Mouse (Mus musculus): Measurements from ENCODE around the gene BC048679.

BC048679 gene

DNA sequence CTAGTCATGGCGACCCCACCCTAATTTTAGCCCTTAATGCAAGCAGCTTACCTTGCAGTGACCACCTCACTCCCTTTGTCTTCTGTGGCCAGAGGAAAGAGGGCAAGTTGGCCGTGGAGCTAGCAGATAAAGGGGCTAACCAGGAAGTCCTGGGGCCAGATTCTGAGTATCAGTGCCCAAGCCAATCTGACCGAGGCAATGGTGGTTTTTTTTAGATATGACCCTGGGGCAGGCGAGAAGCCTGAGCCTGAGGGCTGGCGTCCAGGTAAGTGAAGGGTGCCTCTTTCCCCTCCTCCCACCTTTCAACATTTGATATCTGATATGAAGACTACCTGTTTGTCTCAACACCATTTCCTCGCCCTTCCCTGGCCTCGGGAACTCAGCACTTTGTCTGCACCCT is at the start of gene BC048679:
Gene BC048679 (minus strand): TSS at position 101 of the 400 bp plus-strand sequence.
- in situ Hi-C loops (cut with MboI; ENCODE audit: low pct_unique_long_range_greater_than_20kb in 1 of 2, low sequenced_read_pairs in 2 of 2, unreplicated experiment in 1 of 2), result no loop called here

DNA sequence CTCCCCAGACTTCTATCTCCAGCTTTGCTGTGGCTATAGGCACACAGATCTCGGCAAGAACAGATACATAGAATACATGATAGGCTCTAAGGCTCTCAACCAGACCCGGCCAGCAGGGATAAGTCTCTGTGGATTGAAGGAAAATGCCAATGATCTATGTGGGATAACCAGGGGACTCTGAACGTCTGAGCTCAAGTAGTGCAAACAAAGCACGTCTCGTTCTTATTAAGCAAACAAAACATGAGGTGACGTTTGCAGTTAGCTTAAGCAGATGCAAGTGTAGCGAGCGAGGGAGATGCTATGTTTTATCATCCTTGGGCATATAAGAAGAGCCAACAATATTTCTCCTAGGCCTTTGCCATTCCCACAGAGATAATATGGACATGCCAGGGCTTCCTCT is 44.9 kb upstream of the BC048679 start:
- in situ Hi-C loops (cut with MboI; ENCODE audit: low pct_unique_long_range_greater_than_20kb in 1 of 2, low sequenced_read_pairs in 2 of 2, unreplicated experiment in 1 of 2), result no loop called here

DNA sequence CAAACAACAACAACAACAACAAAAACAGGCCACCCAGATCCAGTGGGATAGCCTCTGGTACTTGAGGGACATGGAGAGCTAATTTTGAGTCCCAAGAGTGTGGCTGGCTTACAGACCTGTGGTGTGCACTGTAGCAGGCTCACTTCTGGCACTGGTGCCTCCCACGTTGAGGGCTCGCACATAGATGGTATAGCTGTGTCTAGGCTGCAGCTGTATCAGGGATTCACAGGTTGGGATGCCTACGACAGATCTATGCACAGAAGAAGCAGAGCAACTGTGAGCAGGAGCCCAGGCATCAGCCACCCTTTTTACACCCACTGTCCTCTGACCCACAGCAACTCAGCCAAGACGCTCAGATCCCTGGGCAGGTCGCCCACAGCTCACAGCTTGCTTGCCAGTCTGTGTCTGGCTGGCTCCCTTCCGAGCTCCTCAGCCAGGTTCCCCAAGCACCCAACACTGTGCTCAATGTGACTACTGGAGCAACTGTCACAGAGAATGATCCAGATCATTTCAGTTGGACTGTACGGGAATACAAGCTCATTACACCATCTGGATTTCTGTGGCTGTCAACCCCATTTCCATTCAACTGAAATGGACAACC is 43.9 kb upstream of the BC048679 start:
- in situ Hi-C loops (cut with MboI; ENCODE audit: low pct_unique_long_range_greater_than_20kb in 1 of 2, low sequenced_read_pairs in 2 of 2, unreplicated experiment in 1 of 2), result no loop called here

DNA sequence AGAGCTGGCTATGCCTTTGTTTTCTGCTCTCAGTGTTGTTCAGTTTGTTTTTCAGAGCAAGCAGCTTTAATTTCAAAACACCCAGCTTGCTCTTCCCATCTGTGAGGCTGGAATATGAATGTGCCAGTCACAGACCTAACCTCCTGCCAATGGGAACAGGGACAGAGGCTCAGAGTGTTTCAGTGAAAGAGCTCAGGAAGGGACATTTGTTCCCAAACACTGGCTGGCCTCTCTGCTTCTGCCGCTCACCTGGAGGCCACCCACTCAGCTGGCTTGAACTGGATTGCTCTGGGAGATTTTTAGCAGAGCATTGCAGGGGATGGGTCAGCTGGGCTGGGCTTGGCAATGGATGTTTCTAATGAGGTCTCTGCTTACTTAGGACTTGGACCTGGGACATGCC is 42.9 kb upstream of the BC048679 start:
- in situ Hi-C loops (cut with MboI; ENCODE audit: low pct_unique_long_range_greater_than_20kb in 1 of 2, low sequenced_read_pairs in 2 of 2, unreplicated experiment in 1 of 2), result no loop called here

DNA sequence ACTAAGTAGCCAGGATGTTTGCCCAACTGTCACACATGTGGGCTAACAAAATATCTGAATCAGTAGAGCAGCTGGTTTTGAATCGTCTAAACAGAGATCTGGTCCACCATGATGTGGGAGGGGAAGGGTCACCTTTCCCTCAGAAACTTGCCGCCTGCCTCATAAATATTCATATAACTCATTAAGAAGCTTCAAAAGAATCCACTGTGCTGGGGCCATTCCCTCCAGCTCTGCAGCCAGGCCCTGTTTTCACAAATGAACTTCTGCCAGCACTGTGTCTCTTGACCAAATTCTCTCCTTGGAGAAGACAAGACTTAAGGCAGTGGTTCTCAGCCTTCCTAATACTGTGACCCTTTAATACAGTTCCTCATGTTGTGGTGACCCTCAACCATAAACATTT is 41.5 kb upstream of the BC048679 start:
- in situ Hi-C loops (cut with MboI; ENCODE audit: low pct_unique_long_range_greater_than_20kb in 1 of 2, low sequenced_read_pairs in 2 of 2, unreplicated experiment in 1 of 2), result no loop called here

DNA sequence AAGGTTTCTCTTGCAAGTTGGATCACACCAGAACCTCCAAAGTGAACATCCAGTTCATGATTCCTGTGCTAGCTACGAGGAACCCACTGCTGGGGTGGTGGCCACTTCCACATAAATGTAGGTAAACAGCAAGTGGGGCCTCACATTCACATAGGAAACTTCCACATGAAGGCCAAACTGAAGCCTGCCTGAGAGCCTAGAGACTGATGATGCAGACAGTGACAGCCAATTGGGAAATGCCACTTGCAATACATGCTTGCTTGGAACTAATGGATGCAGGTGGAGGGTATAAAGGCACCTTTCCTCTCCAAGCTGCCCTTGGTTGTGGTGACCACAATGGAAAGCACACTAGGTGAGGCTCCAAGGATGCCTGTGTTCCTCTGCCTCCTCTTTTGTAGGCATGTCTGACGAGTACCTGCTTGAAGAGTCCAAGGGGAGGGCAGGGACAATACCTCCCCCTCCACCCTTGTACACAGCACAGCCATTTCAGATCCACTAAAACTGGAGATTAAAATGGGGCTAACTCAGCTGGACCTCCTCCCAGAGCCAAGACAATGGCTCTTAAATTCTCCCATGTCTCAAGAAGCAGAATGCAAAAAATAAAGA is 40.1 kb upstream of the BC048679 start:
- in situ Hi-C loops (cut with MboI; ENCODE audit: low pct_unique_long_range_greater_than_20kb in 1 of 2, low sequenced_read_pairs in 2 of 2, unreplicated experiment in 1 of 2), result no loop called here

DNA sequence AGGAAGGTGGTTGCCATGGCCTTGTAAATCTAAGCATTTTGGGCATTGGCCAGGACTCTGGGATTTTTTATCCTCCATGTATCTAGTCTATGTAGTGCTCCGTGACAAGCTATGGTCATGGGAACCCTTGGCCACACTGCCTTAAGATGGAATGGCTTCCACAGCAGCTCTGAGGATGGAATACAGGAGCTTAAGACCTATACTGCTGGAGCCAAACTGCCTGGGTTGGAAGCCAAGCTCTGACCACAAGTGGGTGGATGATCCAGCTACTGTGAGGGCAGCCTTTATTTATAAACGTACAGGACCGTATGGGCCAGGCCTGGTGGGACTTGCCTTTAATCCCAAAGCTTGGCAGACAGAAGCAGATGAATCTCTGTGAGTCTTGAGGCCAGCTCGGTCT is 38.4 kb upstream of the BC048679 start:
- in situ Hi-C loops (cut with MboI; ENCODE audit: low pct_unique_long_range_greater_than_20kb in 1 of 2, low sequenced_read_pairs in 2 of 2, unreplicated experiment in 1 of 2), result no loop called here

DNA sequence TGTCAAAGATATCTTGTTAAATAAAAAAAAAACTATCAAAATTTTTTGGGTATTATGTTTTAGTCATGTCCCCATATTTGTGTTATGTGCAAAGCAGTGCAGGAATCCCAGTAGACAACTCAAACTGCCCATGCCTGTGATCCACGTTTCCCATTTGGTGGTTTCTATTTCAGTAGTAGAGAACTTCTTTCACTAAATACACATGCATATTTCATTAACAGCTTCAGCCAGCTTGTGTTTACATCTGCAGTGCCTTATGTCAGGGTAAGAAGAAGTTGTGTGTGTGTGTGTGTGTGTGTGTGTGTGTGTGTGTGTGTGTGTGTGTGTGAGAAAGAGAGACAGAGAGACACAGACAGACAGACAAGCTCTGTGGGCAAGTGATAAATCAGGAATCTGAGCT is 33.4 kb upstream of the BC048679 start:
- in situ Hi-C loops (cut with MboI; ENCODE audit: low pct_unique_long_range_greater_than_20kb in 1 of 2, low sequenced_read_pairs in 2 of 2, unreplicated experiment in 1 of 2), result no loop called here

DNA sequence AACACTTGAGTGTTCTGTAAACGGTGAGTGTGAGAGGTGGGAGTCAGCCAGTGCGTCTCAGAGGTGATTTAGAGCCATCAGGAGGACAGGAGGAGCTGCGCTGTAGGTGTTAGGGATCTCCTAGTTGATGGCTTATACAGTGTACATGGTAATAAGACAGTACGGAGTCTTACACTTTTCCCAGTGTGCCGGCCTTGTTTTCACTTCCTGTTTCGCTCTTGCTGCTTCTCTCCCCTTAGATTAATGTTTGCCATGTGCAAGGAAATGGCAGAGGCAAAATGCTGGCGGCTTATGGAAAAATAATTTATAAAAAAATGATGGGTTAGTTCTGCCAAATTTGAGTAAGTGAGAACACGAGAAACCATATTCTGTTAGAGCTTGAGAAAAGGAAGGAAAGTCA is 30.8 kb upstream of the BC048679 start:
- in situ Hi-C loops (cut with MboI; ENCODE audit: low pct_unique_long_range_greater_than_20kb in 1 of 2, low sequenced_read_pairs in 2 of 2, unreplicated experiment in 1 of 2), result no loop called here

DNA sequence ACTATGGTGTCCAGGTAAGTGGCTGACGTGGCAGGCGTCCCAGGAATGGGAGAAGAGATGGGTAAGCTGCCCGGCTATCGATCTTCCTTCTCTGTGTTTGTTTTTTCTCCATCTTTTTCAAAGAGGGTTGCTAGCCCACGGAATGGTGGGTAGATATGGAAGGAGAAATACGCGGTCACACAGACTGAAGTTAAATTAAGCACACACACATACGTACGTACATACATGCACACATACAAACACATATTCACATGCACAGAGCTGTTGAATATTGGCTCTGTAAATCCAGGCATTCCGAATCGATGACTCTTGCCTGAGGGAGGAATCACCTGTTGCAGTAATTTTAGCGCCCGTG is 25.6 kb upstream of the BC048679 start:
- in situ Hi-C loops (cut with MboI; ENCODE audit: low pct_unique_long_range_greater_than_20kb in 1 of 2, low sequenced_read_pairs in 2 of 2, unreplicated experiment in 1 of 2), result no loop called here

DNA sequence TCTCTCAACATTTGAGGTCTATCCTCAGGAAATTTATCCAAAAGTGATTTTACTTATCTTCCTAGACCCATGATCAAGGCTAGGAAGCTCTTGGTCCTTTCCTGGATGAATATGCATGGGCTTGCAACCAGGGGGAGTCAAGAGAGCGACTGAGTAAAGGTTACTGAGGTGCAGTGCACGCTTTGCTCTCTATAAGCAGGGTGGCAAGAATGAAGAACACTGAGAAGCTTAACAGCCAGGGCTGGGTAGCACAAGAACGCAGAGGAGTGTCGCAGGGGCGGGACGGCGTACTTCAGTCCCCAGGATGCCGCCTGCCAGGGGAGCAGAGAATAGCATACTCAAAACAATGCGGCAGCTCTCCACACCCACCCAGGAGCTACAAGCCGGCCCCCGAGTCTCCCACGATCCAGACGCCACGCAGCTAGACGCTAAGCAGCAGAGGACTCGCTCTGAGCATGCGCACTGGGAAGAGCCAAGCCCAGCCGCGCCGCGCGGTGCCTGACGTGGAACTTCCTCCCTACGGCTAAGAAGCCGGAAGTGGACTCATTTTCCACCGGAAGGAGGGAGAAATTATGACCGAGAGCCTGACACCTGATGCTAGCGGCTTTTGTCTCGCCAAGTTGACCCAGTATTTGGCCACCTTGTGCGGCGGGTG is 25.1 kb upstream of the BC048679 start:
- in situ Hi-C loops (cut with MboI; ENCODE audit: low pct_unique_long_range_greater_than_20kb in 1 of 2, low sequenced_read_pairs in 2 of 2, unreplicated experiment in 1 of 2), result no loop called here

DNA sequence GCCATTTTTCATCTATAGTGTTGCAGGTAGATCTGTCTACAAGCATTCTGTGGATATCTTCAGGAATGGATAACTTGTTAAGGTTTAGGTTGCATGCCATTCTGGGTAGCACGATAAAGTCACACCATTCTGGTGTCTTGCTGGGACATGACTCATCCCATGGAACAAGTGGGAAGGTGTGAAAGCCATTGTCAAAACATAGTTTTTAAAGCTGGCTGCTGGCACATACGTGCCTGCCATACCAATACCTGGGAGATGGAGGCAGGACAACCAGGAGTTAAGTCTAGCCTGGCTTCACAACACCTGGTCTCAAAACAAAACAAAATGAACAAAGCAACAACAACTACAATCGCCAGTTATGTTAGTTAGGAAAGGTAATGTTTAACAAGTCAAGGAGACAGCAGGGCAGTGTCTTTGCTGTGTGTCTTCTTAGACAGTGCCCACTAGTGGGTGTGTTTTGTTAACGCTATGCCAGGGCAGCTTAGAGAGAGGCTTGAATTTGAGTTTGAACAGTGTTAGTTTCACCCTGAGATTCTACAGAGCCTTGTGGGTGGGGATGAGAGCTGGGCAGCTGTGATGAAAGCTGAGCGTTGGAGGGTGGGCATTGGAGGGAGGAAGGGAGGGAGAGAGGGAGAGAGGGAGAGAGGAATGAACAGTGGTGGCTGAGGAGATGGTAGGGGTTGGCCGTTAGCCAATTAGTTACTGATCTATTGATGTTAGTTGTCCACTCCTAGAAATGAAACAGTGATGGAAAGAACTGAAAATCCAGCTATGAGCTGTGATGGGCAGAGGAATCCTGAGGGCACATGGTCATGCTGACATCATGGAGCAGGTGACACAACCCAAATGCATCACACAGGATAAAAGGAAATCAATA is 18.3 kb upstream of the BC048679 start:
- in situ Hi-C loops (cut with MboI; ENCODE audit: low pct_unique_long_range_greater_than_20kb in 1 of 2, low sequenced_read_pairs in 2 of 2, unreplicated experiment in 1 of 2), result no loop called here

DNA sequence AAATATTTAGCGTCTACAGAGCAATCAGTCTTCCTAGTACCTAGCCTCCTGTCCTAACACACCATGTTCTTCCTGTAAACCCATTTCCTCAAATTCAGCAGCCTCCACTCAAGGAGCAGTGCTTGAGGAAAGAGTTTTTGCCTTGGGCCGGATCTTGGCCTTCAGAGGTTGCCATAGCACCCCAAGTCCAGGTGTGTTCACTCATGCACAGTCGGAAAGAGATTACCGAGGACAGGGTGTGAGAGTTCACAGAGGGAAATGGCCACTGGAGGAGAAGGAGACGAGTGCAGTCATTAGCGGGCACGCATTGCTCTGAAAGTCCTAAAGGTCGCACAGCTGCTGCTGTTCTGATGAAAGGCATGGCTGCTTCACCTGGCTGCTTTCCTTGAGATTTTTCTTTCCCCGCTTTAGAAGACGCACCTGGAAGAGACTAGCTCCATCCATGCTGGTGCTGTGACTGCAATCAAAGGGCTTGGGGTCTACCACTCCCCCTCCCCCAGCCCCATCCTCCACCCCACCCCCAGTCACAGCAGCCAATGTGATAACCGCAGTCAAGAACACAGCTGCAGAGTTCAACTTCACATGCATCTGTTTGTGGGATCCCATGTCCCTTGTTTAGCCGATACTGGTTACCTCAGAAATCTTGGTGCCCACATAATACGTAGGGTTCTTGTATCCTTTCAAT is 17.0 kb upstream of the BC048679 start:
- in situ Hi-C loops (cut with MboI; ENCODE audit: low pct_unique_long_range_greater_than_20kb in 1 of 2, low sequenced_read_pairs in 2 of 2, unreplicated experiment in 1 of 2), result no loop called here

DNA sequence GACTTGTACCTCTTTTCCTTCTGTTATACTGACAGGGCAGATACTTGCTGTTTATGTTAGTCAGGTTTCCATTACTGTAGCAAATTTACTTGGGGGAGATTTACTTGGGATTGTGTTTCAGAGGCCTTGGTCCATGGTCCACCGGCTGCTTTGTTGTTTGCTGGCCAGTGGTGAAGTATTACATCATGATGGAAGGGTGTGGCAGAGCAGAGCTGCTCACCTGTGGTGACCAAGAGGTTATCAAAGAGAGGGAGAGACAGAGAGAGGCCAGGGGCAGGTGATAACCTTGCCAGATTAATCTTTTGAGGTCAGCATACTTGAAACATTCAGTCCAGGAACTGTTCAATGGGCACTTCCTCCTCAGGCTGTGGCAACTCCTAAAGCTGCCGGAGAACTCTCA is 3.0 kb upstream of the BC048679 start:
- in situ Hi-C loops (cut with MboI; ENCODE audit: low pct_unique_long_range_greater_than_20kb in 1 of 2, low sequenced_read_pairs in 2 of 2, unreplicated experiment in 1 of 2), result no loop called here

DNA sequence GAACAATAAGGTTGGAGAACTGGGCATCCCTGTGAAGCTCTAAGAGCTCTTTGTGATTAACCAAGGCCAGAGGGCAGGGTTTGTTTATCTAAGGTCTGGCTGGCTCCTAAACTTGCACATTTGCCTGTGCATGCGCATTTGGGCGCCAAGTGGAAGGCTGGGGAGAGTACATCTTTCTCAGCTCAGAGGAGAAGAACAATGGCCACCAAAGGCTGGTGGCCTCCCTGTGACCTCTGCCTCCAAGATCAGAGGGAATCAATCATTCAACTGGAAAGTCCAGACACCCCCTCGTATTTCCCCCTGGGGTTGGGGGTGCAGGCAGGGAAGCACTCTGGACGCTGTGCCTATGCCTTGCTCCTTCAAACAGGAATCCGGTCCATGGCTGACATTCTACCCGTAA is 910 bp downstream of the BC048679 start:
- in situ Hi-C loops (cut with MboI; ENCODE audit: low pct_unique_long_range_greater_than_20kb in 1 of 2, low sequenced_read_pairs in 2 of 2, unreplicated experiment in 1 of 2), result no loop called here

DNA sequence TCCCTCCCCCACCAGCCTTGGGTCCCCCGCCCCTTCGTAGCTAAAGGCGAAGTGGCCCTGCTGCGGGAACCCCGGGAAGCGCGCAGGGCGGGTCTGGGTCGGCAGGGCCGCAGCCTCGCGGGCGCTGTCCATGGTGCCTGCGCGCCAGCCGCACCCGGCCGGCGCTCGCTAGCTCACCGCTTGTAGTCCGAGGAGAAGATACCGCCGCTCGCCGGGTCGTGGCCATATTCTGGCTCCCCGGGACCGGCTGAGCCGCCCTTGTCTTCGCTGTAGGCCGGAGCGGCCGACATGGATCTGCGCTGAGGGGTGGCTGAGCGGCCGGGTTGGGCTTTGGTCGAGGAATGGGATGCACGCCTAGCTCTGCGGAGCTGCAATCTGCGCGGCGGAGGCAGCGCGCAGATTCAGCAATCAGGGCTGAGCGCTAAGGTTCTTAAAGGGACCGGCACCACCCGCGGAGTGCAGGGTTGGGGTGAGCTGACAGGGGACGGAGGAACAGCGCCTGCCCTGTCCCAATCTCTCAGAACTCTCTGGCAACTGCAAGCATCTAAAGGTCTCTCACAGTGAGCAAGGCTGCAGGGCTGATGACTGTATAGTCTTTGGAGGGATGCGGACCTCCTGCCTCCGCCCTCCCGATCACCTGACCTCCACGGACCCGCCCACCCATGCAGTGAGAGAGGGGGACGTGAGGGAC is 4.6 kb downstream of the BC048679 start, which contains the start of gene Ap3b2:
Gene Ap3b2 (minus strand): TSS at position 595 of the 691 bp plus-strand sequence.
- in situ Hi-C loops (cut with MboI; ENCODE audit: low pct_unique_long_range_greater_than_20kb in 1 of 2, low sequenced_read_pairs in 2 of 2, unreplicated experiment in 1 of 2), result no loop called here

DNA sequence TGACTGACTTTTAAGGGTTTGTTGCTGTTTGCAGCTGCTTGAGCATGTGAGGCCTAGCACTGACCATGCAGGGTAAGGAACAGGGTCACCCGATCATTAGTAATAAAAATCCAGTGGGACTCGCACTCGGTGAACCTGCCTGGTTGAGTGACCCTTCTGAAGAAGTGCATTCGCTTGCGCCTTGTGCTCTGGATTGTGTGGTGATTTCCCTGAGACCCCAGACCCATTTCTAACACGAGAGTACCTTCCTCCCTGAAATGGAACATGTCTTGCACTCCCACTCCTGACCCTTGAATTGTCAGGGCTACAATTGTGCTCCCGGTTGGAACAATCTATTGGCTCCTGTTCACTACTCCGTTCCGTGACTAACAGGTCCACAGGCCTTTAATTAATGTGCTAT is 5.5 kb downstream of the BC048679 start:
- in situ Hi-C loops (cut with MboI; ENCODE audit: low pct_unique_long_range_greater_than_20kb in 1 of 2, low sequenced_read_pairs in 2 of 2, unreplicated experiment in 1 of 2), result no loop called here

DNA sequence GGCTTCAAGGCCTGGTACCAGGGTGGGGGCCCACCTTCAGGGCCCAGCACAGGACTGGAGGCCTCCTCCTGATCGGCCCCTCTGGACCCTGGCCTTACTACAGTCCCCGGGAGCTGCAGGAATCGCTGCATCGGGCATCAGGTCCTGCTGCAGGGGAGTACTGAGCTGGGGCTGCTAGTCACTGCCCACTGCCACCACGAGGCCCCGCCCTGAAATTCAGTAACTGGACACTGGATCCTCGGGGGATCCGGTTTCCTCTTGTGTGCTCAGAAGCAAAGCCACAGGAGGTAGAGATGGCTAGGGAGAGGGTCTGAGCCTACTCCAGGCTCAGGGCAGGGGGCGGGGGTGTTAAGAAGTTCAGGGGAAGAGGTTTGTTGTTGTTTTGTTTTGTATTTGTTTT is 8.4 kb downstream of the BC048679 start:
- in situ Hi-C loops (cut with MboI; ENCODE audit: low pct_unique_long_range_greater_than_20kb in 1 of 2, low sequenced_read_pairs in 2 of 2, unreplicated experiment in 1 of 2), result no loop called here
